Mouse (Mus musculus) cerebellum, adult 2 months (tissue): ENCODE measurements around the gene Parn. TPM values are rescaled to one million over a fixed set of nuclear protein-coding genes. Genes with fewer than 3 reads are reported as not detected.
A peak's percentile ranks its signal among the peaks of the same experiment; 100 is the strongest.

ENCODE experiments used
- DNase-seq, 2 experiments: peaks; one replicate each; pipeline ENCODE4 v3.0.0; 2021
- H3K27ac ChIP-seq: fragments of 200-500 bp; 2 replicates; pipeline ENCODE4 v1.5.1; 2012; ENCODE audit warnings: low read length, control low read depth, inconsistent platforms; ENCODE audit not compliant: insufficient read depth
- H3K27me3 ChIP-seq: fragments of 200-500 bp; 2 replicates; pipeline ENCODE4 v1.6.1; 2012; ENCODE audit warnings: inconsistent platforms, mild to moderate bottlenecking, low read length, moderate library complexity; ENCODE audit not compliant: control insufficient read depth, insufficient read depth
- H3K4me1 ChIP-seq: fragments of 200-500 bp; 2 replicates; pipeline ENCODE4 v1.6.1; 2011; ENCODE audit warnings: low read length; ENCODE audit not compliant: control insufficient read depth, insufficient read depth
- H3K4me3 ChIP-seq: fragments of 200-500 bp; replicated peaks from 2 replicates; pipeline ENCODE3; 2011; ENCODE audit warnings: mild to moderate bottlenecking, low read depth, low read length, control low read depth; ENCODE audit not compliant: insufficient read depth
- CTCF ChIP-seq: fragments of 200-500 bp; IDR thresholded peaks from 2 replicates; pipeline ENCODE4 v1.5.1; 2011; ENCODE audit warnings: low read depth, mild to moderate bottlenecking, control low read depth, low read length, moderate library complexity, borderline replicate concordance; ENCODE audit not compliant: insufficient read depth
- POLR2A ChIP-seq: fragments of 200-500 bp; IDR thresholded peaks from 2 replicates; pipeline ENCODE4 v1.6.1; 2011; ENCODE audit warnings: low read length, control low read depth, borderline replicate concordance; ENCODE audit not compliant: insufficient read depth
- WGBS: fragments of 180-500 bp; shearing (Covaris S2); methylation state at CpG from one replicate; pipeline ENCODE4 v1.1.7; 2018; 5-methylcytosine and 5-hydroxymethylcytosine counted together
- polyA plus RNA-seq: library from polyadenylated mRNA; depleted of rRNA; stranded (reverse); fragments of >200 nt; gene quantifications from 2 replicates; pipeline ENCODE4 v1.2.3, GENCODE M21; 2012; rRNA removed

Parn gene
- polyA plus RNA-seq: 25.6 and 27.0 TPM in 2 replicates

GRCm38 (mm10) chr16:13667878-13668343 lies at the start of gene Parn:
Parn (minus strand) TSS chr16:13668170.
- Histone ChIP-seq H3K27me3 (no peaks in the 10 kb centered on the region), H3K27ac (peak within 1 kb of the TSS; percentile 76), H3K4me1 (no peaks in the 10 kb centered on the region), H3K4me3 (peak within 1 kb of the TSS; percentile 74)
- TF ChIP-seq POLR2A (peak; percentile 79), CTCF (no peak)
- peak; percentile 95 to 96 for DNase-seq
- WGBS: under 1% methylated on average over 35 of the region's 35 CpGs

GRCm38 (mm10) chr16:13716821-13717553 lies 49.0 kb upstream of the Parn start:
- no peak for TF ChIP-seq CTCF
- TF ChIP-seq POLR2A: no peak
- 83% methylated on average over 2 of the region's 2 CpGs for WGBS
- no peak overlapping the region for H3K27ac ChIP-seq
- no peak for DNase-seq
- H3K27me3 ChIP-seq: no peaks in the 10 kb centered on the region
- H3K4me1 ChIP-seq: no peaks in the 10 kb centered on the region
- no peak overlapping the region for H3K4me3 ChIP-seq

- TF ChIP-seq CTCF (no peak), POLR2A (no peak)
- Histone ChIP-seq H3K4me1 (no peaks in the 10 kb centered on the region), H3K4me3 (no peak overlapping the region), H3K27ac (no peak overlapping the region), H3K27me3 (no peaks in the 10 kb centered on the region)
- 93% methylated on average over 3 of the region's 3 CpGs for WGBS
- DNase-seq: no peak
Observed at GRCm38 (mm10) chr16:13714910-13715309, 46.9 kb upstream of the Parn start.

- Histone ChIP-seq H3K27ac (no peak overlapping the region), H3K4me1 (no peaks in the 10 kb centered on the region), H3K4me3 (no peak overlapping the region), H3K27me3 (no peaks in the 10 kb centered on the region)
- TF ChIP-seq POLR2A (no peak), CTCF (no peak)
- DNase-seq: no peak
- 93% methylated on average over 10 of the region's 10 CpGs for WGBS
Observed at GRCm38 (mm10) chr16:13704676-13705075, 36.7 kb upstream of the Parn start.

- no peaks in the 10 kb centered on the region for H3K4me1 ChIP-seq
- no peaks in the 10 kb centered on the region for H3K27me3 ChIP-seq
- TF ChIP-seq CTCF: no peak
- no peak for TF ChIP-seq POLR2A
- no peak overlapping the region for H3K4me3 ChIP-seq
- 97% methylated on average over 7 of the region's 7 CpGs for WGBS
- DNase-seq: peak; percentile 8 to 16
- no peak overlapping the region for H3K27ac ChIP-seq
Observed at GRCm38 (mm10) chr16:13702184-13702583, 34.2 kb upstream of the Parn start.

- Histone ChIP-seq H3K27ac (no peak overlapping the region), H3K4me3 (no peak overlapping the region), H3K4me1 (no peaks in the 10 kb centered on the region), H3K27me3 (no peaks in the 10 kb centered on the region)
- no peak for DNase-seq
- WGBS: 90% methylated on average over 7 of the region's 7 CpGs
- TF ChIP-seq POLR2A (no peak), CTCF (no peak)
Observed at GRCm38 (mm10) chr16:13698998-13699397, 31.0 kb upstream of the Parn start.

- no peaks in the 10 kb centered on the region for H3K4me1 ChIP-seq
- TF ChIP-seq CTCF (no peak), POLR2A (no peak)
- H3K27me3 ChIP-seq: no peaks in the 10 kb centered on the region
- no peak for DNase-seq
- no peak overlapping the region for H3K4me3 ChIP-seq
- 85% methylated on average over 3 of the region's 3 CpGs for WGBS
- no peak overlapping the region for H3K27ac ChIP-seq
Observed at GRCm38 (mm10) chr16:13678601-13679319, 10.8 kb upstream of the Parn start.

- Histone ChIP-seq H3K4me1 (no peaks in the 10 kb centered on the region), H3K27me3 (no peaks in the 10 kb centered on the region), H3K4me3 (no peak overlapping the region), H3K27ac (no peak overlapping the region)
- no peak for DNase-seq
- 95% methylated on average over 3 of the region's 3 CpGs for WGBS
- no peak for TF ChIP-seq POLR2A
- no peak for TF ChIP-seq CTCF
Observed at GRCm38 (mm10) chr16:13674511-13674910, 6.5 kb upstream of the Parn start.

GRCm38 (mm10) chr16:13673114-13673513 lies 5.1 kb upstream of the Parn start:
- H3K4me3 ChIP-seq: no peak overlapping the region
- H3K4me1 ChIP-seq: no peaks in the 10 kb centered on the region
- TF ChIP-seq CTCF (no peak), POLR2A (no peak)
- no peak overlapping the region for H3K27ac ChIP-seq
- WGBS: 68% methylated on average over 5 of the region's 5 CpGs
- no peaks in the 10 kb centered on the region for H3K27me3 ChIP-seq
- DNase-seq: no peak
